Mouse (Mus musculus) lung, postnatal 10 days (tissue): ENCODE measurements at regions not wholly inside any gene's neighbourhood (a gene's known extent, or its start where the extent isn't known, plus 50 kb on each side); places are given as distances from the start of the nearest gene placed in this dataset.
A peak's percentile ranks its signal among the peaks of the same experiment; 100 is the strongest.

Experiments used
- DNase-seq: peaks from one replicate; pipeline ENCODE4 v3.0.0; 2021

DNA sequence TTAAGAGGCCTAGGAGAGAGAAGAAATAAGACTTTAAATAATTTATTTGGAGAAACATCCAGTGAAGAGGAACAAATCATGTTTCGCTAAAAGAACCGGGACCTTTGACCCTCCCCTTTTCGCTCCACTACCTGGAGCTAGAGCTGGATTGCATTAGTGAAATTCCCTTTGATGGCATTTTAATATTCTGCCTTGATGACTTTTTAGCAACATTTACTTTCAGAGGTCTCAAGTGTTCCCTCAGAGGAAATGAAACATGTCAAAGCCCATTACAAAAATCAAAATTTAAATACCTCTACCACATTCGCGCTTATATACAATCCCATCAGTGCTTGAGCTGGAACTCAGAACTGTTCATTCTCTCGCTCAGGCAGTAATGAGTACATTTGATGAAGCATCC, 297.0 kb upstream of the Gm10295 start:
- DNase-seq: no peak

DNA sequence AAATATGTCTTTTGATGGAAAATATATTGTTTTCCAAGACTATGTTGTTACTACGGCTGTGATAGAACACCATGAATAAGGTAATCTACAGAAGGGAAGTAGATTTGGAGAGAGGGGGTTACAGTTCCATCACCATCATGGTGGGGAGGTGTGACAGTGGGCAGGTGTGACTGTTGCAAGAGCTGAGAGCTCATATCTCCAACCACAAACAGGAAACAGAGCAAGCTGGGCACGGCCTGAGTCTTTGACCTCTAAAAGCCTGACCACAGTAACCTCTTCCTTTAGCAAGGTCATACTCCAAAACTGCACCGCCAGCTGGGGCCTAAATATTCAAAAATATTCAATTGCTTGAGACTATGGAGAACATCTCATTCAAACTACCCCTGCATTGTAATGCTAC, 295.7 kb upstream of the Gm10295 start:
- no peak for DNase-seq

GRCm38 (mm10) chr7:71623048-71623447, 271.8 kb upstream of the Gm10295 start:
- no peak for DNase-seq

DNA sequence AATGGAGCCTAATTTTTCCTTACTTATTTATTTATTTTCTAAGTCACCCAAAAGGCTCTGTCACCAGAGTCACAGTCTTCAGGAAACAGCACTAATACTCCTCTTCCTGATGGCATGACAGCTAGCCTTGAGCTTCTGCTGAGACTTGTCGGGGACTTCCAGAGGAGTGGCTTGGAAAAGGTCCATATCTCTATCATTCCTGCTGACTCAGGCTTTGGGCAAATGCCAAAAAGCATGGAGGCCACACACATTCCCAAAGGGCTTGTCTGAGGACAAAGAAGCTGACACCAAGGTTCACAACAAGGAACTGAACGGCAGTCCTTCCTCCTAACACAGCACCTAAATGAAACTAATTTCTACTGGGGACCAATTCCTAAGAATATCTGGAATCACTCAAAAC, 251.9 kb upstream of the Gm10295 start:
- peak; percentile 70 for DNase-seq

- DNase-seq: no peak
Observed at GRCm38 (mm10) chr7:71596780-71597179, 245.5 kb upstream of the Gm10295 start.

DNA sequence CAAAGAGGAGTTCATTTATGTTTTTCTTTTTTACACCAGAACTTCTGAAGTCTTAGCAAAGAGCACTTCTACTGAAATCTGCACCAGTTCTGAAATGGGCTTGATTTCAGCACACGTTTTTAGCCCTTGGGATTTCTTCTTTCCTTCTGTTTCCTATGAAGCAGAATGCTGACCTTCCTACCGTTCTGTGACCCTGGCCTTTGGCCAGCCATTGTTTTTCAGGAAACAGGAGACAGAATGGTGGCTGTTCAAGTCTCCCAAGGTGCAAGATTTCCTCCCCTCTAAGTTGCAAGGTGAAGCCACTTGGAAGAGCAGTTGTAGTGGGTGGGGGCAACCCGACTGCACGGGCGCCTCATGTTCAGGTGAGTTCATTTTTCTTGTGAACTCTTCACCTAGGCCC, 236.3 kb upstream of the Gm10295 start:
- DNase-seq: peak; percentile 6

- DNase-seq: peak; percentile 22
Observed at GRCm38 (mm10) chr7:71583443-71584055, 232.3 kb upstream of the Gm10295 start.

DNA sequence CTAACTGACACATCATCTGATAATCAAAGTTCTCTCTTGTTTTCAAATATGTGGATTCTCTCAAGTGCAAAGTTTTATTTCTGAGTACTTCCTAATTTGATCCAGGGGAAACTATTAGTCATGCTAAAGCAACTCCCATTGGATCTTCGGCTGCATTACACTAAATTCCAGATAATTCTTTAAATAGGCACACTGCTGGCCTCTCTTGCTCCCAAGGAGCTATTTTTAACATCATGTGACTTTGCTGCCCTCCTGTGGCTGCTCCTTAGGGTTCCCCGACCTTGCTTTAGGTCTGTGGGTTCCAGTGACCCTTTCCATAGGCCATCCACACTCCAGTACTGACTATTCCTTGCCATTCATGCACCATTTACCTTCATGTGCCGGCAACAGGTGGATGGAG, 230.5 kb upstream of the Gm10295 start:
- DNase-seq: peak; percentile 70

GRCm38 (mm10) chr7:71560296-71560936, 209.1 kb upstream of the Gm10295 start:
- DNase-seq: no peak

GRCm38 (mm10) chr7:71556473-71556872, 205.2 kb upstream of the Gm10295 start:
- DNase-seq: no peak

GRCm38 (mm10) chr7:71555476-71555875, 204.2 kb upstream of the Gm10295 start:
- DNase-seq: no peak

DNA sequence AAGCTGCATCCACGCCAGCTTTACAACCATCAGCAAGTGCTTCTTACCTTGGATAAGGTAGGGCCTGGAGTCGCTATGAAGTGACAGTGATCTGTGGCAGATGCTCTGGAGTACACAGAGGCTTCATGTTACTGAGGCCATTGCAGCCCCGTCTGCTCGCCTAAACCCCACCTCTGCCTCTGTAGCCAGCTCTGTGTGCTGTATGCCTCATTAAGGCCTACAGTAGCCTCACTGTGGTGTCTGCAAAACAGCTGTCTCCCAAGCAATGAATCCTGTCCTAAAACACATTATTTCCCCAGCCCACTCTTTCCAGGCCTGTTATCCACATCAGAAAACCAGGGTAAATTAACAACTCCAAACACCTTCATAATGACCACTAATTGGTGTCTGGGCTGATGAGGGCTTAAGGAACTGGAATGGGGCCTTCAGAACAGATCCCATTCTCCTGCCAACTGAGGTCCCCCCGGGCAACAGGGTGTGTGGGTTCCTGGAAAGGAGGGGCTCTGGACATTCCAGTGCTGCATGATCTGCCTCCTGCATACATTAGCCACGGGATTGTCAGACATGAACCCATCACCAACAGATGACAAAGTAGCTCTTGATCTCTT, 195.4 kb upstream of the Gm10295 start:
- DNase-seq: no peak

DNA sequence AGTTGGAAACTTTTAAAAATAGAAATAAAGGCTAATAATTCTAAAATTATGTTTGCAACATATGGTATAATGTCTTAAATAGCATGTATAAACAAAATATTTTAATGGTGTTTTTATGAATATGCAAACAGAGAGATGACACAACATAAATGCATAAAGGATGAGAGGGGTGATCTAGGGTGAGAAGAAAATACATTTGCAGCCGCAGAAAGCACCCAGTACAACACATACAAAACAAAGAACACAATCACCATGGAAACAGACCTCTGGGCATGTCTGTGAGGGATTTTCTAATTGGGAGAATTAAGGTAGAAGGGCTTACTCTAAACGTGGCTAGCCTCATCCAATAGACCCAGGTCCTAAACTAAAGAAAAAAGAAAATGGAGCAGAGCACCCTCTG, 190.2 kb upstream of the Gm10295 start:
- DNase-seq: no peak

DNA sequence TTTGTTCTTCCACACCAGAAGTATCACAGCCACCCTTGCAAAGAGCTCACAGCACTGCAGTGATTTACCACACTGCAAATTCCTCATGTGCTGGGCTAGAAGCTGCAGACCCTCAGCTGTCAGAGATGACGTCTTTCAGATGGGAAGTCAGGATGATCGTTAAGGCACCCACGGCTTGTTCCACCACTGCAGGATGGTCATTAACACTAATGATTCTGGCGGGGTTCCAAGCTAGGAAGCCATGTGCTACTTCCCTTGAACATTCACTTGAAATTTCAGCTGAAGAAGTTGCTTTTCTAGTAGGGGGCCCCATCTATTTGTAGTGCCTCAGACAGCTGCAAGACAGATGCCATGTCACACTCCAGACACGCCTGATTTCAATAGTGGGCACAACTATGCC, 181.8 kb upstream of the Gm10295 start:
- DNase-seq: peak; percentile 55

DNA sequence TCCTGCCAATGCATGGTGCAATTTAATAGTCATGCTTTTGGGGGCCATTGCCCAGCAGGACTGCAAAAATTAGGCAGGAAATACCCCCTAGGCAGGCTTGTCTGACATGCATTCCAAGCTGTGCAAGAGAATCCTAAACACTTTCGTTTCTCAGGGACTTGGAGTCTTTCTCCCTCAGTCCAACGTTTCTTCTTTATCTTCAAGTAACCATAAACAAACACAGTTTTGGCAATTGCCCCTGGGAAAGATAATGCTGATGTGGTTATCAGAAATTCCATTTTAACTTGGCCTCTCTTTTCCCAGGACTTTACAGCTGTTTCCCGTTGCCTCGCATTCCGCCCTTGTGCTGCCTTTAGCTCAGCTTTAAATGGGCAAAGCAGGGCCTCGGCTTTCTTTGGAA, 180.2 kb upstream of the Gm10295 start:
- peak; percentile 31 for DNase-seq

- no peak for DNase-seq
Observed at GRCm38 (mm10) chr7:71530922-71531321, 179.6 kb upstream of the Gm10295 start.

DNA sequence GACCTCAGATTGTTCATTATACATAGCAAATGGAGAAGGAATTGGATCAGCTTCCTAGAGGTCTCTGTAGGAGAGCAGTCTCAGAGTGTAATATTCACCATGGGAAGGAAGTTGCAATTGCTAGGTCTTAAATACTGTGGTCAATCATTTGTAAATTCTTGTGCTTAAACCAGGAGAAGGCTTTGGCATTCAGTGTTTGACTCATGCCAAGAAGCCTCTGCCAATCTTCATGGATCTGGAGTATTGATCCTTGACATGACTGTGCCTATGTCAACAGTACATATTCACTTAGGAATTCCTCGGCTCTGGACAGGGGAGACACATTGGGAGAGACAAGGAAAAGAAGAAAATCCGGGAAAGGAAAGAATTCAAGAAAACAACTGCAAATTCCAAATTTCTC, 174.9 kb upstream of the Gm10295 start:
- DNase-seq: no peak

DNA sequence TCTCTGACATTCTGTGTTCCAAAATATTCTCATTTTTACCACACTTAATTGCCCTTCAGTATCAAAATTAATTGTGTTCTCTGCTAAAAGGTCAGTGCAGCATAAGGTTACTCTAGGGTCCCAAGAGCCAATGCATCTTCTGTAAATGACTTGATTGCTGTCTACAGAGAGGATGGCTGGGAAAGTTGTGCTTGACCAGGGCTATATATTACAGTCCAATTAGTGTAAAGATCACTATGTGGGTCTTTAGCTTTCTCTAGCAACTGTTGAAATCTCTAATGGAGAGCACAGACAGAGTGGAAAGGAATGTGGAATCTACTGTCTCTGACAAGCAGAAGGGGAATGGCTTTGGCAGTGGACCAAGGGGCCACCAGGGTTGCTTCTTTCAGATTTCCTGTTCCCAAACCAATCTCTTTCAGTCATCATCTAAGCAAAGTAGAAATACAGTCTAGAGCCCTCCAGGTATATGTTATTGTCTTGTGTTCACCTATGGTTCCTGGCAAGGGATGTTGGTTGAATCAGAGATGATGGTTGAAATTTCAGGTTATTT, 173.4 kb upstream of the Gm10295 start:
- no peak for DNase-seq

GRCm38 (mm10) chr7:71524119-71524518, 172.8 kb upstream of the Gm10295 start:
- no peak for DNase-seq

GRCm38 (mm10) chr7:71507379-71507778, 156.1 kb upstream of the Gm10295 start:
- DNase-seq: no peak

DNA sequence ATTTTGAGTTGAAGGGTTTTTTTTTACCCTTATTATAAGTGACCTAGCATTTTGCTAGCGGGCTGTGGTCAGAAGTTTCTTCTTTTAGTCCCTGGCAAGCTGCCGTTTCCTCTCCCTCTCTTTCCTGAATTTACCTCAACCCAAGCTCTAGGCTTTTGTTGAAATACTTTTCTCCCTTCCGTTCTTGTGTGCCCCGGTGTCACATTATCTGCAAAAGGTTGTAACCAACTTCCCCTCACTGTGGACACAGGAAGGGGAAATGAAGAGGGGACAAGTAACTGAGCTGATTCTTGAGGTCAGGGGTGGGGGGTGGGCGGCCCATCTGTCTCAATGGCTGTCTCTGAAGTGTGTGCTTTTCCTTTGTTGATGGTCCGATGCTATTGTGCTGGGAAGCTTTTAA, 149.4 kb upstream of the Gm10295 start:
- peak; percentile 38 for DNase-seq

DNA sequence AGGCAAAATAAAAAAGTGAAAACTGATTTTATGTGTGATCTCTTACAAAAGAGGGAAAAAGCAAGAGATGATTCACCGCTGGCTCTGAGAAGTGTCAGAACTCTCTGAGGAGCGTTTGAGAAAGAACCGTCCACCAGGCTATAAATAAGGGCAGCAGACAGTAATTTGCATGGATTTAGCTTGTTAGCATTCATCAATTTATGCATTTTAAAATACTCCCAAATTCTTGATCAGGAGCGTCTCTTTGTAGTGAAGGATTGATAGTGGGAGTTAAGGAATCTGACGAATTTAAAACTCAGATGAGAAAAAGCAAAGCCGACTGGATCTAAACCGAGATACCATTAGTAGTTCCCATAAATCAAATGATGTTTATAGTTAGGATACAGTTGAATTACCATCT, 146.8 kb upstream of the Gm10295 start:
- no peak for DNase-seq

- no peak for DNase-seq
Observed at GRCm38 (mm10) chr7:71491128-71491527, 139.8 kb upstream of the Gm10295 start.

- no peak for DNase-seq
Observed at GRCm38 (mm10) chr7:71488016-71488650, 136.8 kb upstream of the Gm10295 start.
